Mouse (Mus musculus) heart, postnatal 14 days (tissue): ENCODE measurements around the gene Pi4ka. TPM values are rescaled to one million over a fixed set of nuclear protein-coding genes. Genes with fewer than 3 reads are reported as not detected.
"Not testable (repeated sequence)": the region's sequence is repeated elsewhere in the genome, so short reads cannot be mapped to it uniquely, and the experiment has no call there.

ENCODE experiments used
- DNase-seq, 2 experiments: peaks; one replicate each; pipeline ENCODE4 v3.0.0; 2021 to 2022
- intact Hi-C: fragments of 180-260 bp; cut with DNase I; formaldehyde crosslinking; loops from one replicate; pipeline ENCODE4 v1.15.1; 2025
- total RNA-seq, 2 experiments: library from RNA; stranded (reverse); gene quantifications; 2 replicates each; pipeline ENCODE4 v1.2.3; 2021

Pi4ka gene
- total RNA-seq, 2 experiments from 2014 or later: 52.7 to 54.3 TPM

- DNase-seq: no peak
- intact Hi-C loops: no loop called here
Observed at GRCm38 (mm10) chr16:17243731-17244130, 162.4 kb downstream of the Pi4ka start.

- intact Hi-C loops: no loop called here
Observed at GRCm38 (mm10) chr16:17239409-17239808, 166.7 kb downstream of the Pi4ka start.

GRCm38 (mm10) chr16:17237634-17238033 is 168.5 kb downstream of the Pi4ka start:
- DNase-seq: no peak
- intact Hi-C loops: no loop called here

More at GRCm38 (mm10) chr16:17239409-17239808, 166.7 kb downstream of the Pi4ka start:
- no peak for DNase-seq

DNA sequence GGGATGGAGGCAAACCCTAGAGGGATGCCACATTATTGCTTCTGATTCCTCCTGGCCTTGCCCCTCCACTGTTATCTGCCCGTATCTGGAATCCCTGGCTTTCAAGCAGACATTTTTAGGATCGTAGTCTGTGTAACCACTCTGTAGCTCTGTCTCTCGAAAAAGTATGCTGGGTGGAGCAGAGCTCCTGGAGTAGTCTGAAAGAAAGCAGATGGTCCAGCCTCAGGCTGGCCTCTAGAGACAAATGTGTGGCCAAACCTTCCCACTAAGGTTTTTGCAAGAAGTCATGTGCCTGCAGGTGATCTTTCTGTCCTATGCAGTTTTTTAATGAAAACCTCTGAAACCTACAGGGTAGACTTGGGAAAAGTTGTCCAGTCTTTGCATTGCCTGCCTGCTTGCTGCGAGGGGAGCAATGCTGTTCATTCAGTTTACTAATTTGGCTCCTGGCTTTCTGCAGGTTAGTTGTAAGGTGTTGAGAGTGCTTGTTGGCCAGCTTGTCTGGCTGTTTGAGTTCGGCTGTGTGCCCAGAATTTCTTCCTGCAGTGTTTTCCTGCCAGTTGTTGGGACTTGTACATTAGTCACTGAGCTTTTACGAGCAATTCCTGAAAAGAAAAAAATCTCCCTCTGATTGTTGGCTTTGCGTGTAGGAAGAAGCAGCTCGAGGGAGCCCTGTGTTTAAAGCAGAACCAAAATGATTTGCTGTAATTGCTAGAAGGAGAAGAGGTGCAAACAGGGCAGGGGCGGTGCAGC is 171.0 kb downstream of the Pi4ka start:
- intact Hi-C loops: no loop called here
- DNase-seq: peak; percentile 34 to 59

- peak in 1 of 2 experiments; percentile 19 for DNase-seq
Observed at GRCm38 (mm10) chr16:17234499-17234895, 171.6 kb downstream of the Pi4ka start.

DNA sequence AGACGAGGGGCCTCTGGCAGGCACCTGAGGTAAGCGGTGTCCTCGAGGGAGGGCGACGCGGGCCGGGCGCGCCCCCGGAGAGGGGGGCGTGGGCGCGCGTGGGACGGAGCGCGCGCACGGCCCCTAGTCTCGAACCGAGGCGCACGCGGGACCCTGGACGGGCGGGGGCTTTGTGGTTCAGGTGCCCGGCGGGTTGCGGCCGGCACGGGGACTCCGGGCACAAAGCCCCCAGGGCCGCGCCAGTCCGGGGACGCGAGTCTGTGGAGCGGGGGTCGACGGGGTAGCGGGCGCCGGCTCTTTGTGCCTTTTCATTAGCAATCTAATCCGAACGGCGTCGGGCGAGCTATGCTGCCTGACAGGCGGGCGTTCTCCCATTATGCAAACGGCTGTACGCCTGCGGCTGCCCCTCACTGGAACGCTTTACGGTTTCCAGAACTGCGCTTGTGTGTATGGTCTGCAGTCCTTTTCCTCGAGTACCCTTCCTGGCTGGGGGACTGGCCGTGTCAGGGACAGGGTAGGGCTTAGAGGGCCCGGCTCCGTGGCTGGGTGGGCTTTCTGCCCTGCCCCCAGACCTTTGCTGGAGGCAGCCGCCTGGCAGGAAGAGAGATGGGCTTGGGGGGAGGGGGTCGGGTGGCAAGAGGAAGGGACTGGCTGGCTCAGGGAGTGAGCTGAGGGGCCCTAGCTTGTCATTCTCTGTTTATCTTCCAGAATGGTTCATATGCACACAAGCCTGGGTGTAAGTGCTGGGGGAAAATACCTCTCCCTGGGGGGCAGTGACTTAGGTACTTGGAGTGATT is 172.2 kb downstream of the Pi4ka start:
- peak in 1 of 2 experiments; percentile 43 for DNase-seq
- intact Hi-C loops: no loop called here

More at GRCm38 (mm10) chr16:17234499-17234895, 171.6 kb downstream of the Pi4ka start:
- intact Hi-C loops: no loop called here

DNA sequence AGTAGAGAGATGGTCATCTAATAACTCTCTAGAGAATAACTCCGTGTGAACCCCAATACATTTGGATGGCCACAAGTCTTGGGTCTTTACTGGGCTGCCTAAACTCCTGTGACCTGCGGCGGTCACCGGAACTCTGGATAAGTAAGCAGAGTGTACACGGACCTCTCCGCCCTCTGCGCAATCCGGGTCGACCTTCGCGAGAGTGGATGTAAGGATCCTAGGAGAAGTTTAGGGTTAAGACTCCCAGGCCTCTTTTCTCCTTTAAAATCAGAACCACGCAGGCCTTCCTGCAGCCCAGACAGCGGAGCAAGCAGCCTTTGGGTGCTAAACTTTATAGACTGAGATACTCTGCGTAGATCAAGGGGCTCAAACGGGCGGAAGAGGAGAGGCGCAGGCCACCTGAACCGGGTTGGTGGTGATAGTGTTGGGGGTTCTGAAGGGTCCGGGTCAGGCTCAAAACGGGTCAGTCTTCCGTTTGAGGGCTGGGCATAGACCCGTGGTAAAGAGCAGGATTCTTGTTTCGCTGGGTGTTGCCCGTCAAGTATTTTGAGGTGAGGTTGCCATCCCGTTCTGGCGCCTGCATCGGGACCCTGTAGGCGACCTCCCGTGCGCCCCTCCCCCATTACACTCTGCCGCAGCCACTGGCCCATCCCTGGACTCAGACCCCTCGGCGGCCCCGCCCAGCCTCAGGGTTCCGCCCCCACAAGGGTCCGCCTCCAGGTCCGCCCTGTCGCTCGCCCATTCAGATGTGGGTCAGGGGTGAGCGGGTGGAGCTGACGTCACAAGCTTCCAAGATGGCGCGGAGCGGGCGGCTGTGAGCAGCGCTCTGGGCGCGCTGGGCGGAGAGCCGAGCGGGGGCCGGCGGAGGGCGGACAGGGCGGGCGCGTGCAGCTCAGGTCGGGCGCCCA is 173.1 kb downstream of the Pi4ka start, which contains the start of gene Hic2:
Gene Hic2, plus strand, starts transcription at position 779 of the 908 bp plus-strand sequence.
- intact Hi-C loops: no loop called here
- peak; percentile 95 to 97 for DNase-seq

DNA sequence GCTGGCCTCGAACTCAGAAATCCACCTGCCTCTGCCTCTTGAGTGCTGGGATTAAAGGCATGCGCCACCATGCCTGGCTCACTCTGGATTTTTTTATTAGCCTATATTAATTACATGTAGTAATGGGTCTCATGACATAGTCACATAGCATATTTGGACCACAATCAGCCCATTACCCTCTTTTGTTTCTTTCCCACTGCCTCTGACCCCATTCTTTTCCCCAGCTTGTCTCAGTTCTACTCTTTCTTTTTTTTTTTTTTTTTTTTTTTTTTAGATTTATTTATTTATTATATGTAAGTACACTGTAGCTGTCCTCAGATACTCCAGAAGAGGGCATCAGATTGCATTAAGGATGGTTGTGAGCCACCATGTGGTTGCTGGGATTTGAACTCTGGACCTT is 174.6 kb downstream of the Pi4ka start:
- intact Hi-C loops: loop anchor here (1.0 kb wide), 1 partner anchor 20 kb away; no protein-coding TSS in a partner anchor
- not testable (repeated sequence) for DNase-seq

Other genes with a start within 250 kb of the Pi4ka start
- 100 to 1,000 TPM; 114 to 118 TPM for gene Ube2l3, start 203.7 kb downstream of the Pi4ka start, total RNA-seq
- gene Rimbp3, start 197.7 kb downstream of the Pi4ka start, total RNA-seq: under 1 TPM; 0.05 to 0.07 TPM
- gene Hic2, start 172.7 kb downstream of the Pi4ka start, total RNA-seq: 1 to 10 TPM; 1.8 to 2.1 TPM
- 1 to 10 TPM; 2.7 to 3.9 TPM for gene Tmem191c, start 130.2 kb downstream of the Pi4ka start, total RNA-seq
- 1 to 10 TPM; 2.1 to 2.2 TPM for gene Serpind1, start 74.9 kb downstream of the Pi4ka start, total RNA-seq
- 10 to 100 TPM; 15.8 to 16.5 TPM for gene Snap29, start 328 bp downstream of the Pi4ka start, total RNA-seq
- gene Crkl, start 45.7 kb upstream of the Pi4ka start, total RNA-seq: 10 to 100 TPM; 25.2 to 28.9 TPM
- under 1 TPM; 0.19 to 0.24 TPM for gene Aifm3, start 83.3 kb upstream of the Pi4ka start, total RNA-seq
- gene Lztr1, start 102.4 kb upstream of the Pi4ka start, total RNA-seq: 10 to 100 TPM; 39.4 to 42.8 TPM
- 10 to 100 TPM; 14.3 to 14.7 TPM for gene Thap7, start 124.8 kb upstream of the Pi4ka start, total RNA-seq
- gene Lrrc74b, start 154.9 kb upstream of the Pi4ka start, total RNA-seq: under 1 TPM; 0.15 to 0.24 TPM
- under 1 TPM; 0.54 to 0.84 TPM for gene P2rx6, start 155.6 kb upstream of the Pi4ka start, total RNA-seq
- 1 to 10 TPM; 1.6 to 1.8 TPM for gene Slc7a4, start 176.9 kb upstream of the Pi4ka start, total RNA-seq
- 10 to 100 TPM; 18.7 to 21.2 TPM for gene Smpd4, start 213.0 kb upstream of the Pi4ka start, total RNA-seq
- 1 to 10 TPM in 1 of 2 experiments, under 1 TPM in 1; 0.72 to 1.2 TPM for gene Ccdc74a, start 240.2 kb upstream of the Pi4ka start, total RNA-seq